Mouse (Mus musculus): Measurements from ENCODE around the gene Akap2. TPM values are rescaled to one million over a fixed set of nuclear protein-coding genes. Genes with fewer than 3 reads are reported as not detected.

Gene Akap2
- polyA plus RNA-seq, 1 experiment from 2014 or later: 2.4 TPM

DNA sequence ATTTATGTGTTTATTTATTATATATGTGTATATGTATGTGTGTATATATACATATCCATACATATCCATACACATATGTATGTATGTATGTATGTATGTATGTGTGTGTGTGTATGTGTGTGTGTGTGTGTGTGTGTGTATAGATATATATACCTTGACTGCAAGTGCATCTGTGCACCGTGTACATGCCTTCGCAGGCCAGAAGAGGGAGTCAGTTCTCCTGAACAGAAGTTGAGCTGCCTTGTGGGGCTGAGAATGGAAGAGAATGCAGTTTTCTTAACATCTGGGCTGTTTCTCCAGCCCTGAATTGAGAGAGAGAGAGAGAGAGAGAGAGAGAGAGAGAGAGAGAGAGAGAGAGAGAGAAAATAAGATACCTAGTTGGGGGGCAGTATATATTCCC lies 6.2 kb downstream of the Akap2 start:
- H3K27ac ChIP-seq: no peak overlapping the region
- no peaks in the 10 kb centered on the region for H3K36me3 ChIP-seq (ENCODE audit: inconsistent target)
- H3K4me3 ChIP-seq (ENCODE audit: inconsistent target): no peak overlapping the region
- 80% methylated on average over 2 of the region's 2 CpGs for WGBS (ENCODE audit: missing documents)
- no peaks in the 10 kb centered on the region for H3K79me2 ChIP-seq (ENCODE audit: inconsistent target)

DNA sequence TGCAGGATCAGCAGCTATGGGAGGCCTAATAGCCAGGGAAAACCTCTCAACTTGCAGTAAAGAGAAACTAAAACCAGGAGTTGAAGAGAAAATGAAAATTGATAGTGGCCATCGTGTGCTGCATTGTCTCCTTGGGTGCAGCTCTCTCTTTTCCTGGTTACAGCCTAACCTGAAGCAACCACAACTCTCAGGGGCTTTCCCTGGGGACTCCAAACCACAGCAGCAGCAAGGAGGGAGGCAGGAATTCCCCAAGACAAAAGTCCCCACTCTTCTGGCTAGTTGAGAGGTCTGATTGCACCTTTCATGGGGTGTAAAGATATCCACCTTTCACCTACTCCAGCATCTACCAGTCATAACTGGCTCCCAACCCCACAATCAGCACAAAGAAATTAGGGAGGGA lies 8.1 kb downstream of the Akap2 start:
- H3K27ac ChIP-seq: no peak overlapping the region
- WGBS (ENCODE audit: missing documents): 13% methylated on average over 1 of the region's 1 CpGs
- H3K4me3 ChIP-seq (ENCODE audit: inconsistent target): no peak overlapping the region
- H3K36me3 ChIP-seq (ENCODE audit: inconsistent target): no peaks in the 10 kb centered on the region
- no peaks in the 10 kb centered on the region for H3K79me2 ChIP-seq (ENCODE audit: inconsistent target)

DNA sequence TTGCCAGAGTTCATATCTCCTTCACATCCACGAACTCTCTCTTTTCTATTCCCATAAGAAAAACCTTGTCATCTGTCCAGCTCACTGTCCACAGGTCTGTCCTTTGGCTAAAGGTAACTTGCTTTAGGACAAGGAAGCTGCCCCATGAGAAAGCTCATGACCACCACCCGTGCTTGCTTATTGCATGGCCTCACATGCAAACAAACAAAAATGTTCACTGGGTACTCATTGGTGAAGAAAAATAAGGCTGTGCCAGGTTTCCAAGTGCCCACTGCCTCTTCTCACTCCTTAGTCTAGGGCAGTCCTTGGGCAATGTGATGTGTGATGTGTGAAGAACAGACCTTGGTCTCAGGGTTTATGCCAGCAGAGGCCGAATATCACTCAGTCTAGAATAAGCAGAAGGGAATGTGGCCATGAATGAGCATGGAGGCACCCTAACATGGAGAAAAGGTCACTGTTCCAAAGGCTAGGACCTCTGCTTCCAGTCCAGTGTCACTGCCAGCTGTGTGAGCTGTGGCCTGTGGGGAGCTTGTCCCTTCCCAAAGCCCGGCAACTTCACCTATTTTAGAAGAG lies 11.2 kb downstream of the Akap2 start:
- Histone ChIP-seq H3K36me3 (ENCODE audit: inconsistent target) (no peaks in the 10 kb centered on the region), H3K4me3 (ENCODE audit: inconsistent target) (no peak overlapping the region), H3K27ac (no peak overlapping the region), H3K79me2 (ENCODE audit: inconsistent target) (no peaks in the 10 kb centered on the region)
- 84% methylated on average over 4 of the region's 4 CpGs for WGBS (ENCODE audit: missing documents)

DNA sequence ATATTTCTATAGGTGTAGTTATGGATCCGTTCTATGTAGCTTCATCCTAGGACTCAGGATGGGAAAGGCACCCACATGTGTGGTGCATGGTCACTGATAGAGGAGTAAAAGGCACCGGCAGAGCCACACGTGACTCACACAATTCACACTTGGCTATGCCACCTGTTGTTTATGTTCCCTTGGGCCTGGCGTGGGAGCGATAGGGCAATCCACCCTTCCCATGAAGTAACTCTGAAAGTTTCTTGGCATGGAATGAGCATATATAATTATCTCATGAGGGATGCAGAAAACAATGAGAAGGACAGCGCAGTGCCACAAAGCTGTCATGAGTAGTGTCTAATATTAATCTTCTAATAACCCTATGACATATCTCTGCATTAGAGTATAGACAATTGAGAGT lies 12.6 kb downstream of the Akap2 start:
- Histone ChIP-seq H3K27ac (no peak overlapping the region), H3K79me2 (ENCODE audit: inconsistent target) (no peaks in the 10 kb centered on the region), H3K36me3 (ENCODE audit: inconsistent target) (no peaks in the 10 kb centered on the region), H3K4me3 (ENCODE audit: inconsistent target) (no peak overlapping the region)
- WGBS (ENCODE audit: missing documents): 94% methylated on average over 6 of the region's 6 CpGs

DNA sequence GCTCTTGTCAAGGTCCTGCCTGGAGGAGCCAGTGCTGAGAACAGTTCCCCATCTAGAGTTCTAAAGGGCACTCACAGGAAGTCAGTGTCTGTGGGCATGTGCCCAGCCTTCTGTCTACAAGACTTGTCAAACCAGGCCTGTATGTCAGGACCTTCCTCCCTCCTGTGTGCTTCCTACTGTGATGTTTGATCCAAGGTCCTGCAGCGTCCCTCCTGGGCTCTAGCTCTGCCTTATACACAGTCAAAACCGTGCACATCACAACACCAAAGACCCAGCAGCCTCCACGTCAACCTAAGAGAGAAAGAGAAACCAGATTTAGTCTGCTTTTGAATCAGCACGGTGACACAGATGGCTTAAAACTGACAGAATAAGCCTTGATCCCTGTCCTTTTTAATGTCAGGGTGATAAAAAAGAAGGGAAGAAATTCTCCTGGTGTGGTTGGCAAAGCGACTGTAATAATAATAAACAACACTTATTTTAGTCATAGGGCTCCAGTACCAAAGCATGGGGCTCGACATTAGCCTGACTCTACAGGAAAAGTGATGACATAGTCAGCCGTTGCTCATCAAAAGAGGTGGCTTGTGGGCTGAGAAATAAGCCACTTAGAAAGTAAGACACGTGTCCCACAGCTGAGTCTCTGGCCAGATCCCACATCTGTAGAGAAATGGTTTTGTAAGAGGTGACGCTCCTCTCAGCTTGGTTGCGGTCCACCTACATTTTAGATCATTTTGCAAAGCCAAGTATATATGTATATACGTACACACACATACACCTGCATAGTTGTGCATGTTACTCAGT lies 13.5 kb downstream of the Akap2 start:
- Histone ChIP-seq H3K4me3 (ENCODE audit: inconsistent target) (no peak overlapping the region), H3K36me3 (ENCODE audit: inconsistent target) (no peaks in the 10 kb centered on the region), H3K27ac (no peak overlapping the region), H3K79me2 (ENCODE audit: inconsistent target) (no peaks in the 10 kb centered on the region)
- WGBS (ENCODE audit: missing documents): 69% methylated on average over 11 of the region's 11 CpGs

DNA sequence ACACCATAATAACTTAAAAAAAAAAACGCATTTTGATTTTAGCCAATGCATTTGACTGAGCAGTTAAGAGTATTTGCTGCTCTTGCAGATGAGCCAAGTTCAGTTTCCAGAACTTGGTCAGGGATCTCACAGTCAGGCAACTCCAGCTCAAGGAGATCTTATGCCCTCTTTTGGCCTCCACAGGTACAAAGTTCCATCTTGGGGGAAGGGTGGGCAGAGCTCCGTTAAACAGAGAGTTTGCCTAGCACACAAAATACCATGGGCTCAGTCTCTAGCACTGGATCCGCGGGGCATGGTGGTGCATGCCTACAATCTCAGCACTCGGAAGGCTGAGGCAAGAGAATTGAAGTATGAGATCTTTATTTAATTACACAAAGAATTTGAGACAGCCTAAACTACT lies 14.9 kb downstream of the Akap2 start:
- H3K36me3 ChIP-seq (ENCODE audit: inconsistent target): no peaks in the 10 kb centered on the region
- WGBS (ENCODE audit: missing documents): 90% methylated on average over 5 of the region's 5 CpGs
- no peaks in the 10 kb centered on the region for H3K79me2 ChIP-seq (ENCODE audit: inconsistent target)
- no peak overlapping the region for H3K4me3 ChIP-seq (ENCODE audit: inconsistent target)
- H3K27ac ChIP-seq: no peak overlapping the region

DNA sequence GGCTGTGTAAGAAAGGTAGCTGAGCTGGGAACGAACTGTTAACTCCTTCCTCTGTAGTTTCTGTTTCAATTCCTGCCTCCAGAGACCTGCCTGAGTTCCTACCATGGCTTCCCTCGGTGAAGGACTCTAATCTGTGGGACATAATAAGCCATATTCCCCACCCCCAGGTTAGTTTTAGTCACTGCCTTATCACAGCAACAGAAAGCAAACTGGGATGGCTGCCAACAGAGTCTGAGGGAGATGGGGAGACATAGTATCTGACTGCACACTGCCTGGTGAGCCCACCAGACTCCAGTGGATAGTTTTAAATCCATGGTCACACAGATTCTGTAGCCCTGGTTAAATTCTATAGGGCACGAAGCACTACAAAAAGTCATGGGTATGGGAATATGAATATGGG lies 16.0 kb downstream of the Akap2 start:
- Histone ChIP-seq H3K79me2 (ENCODE audit: inconsistent target) (no peaks in the 10 kb centered on the region), H3K4me3 (ENCODE audit: inconsistent target) (no peak overlapping the region), H3K36me3 (ENCODE audit: inconsistent target) (no peaks in the 10 kb centered on the region), H3K27ac (no peak overlapping the region)
- WGBS (ENCODE audit: missing documents): 65% methylated on average over 3 of the region's 3 CpGs

DNA sequence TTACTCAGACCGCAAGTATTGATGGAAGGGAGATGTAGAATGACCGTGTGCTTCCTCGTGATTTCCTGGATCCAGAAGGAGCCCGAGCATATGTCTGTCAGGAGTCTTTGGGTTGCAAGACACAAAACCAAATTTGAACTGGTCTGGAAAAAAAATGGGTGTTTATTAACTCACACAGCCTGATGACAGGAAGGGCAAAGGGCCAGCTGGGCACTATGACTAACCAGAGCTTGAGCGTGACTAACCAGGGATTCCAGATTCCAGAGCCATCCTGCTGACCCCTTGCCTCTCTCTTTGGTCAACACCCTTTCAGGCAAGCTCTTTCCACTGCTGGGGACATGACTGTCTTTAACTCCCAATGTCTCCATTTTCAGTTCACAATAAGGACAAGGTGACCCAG lies 18.0 kb downstream of the Akap2 start:
- H3K4me3 ChIP-seq (ENCODE audit: inconsistent target): no peak overlapping the region
- H3K36me3 ChIP-seq (ENCODE audit: inconsistent target): no peaks in the 10 kb centered on the region
- no peaks in the 10 kb centered on the region for H3K79me2 ChIP-seq (ENCODE audit: inconsistent target)
- H3K27ac ChIP-seq: no peak overlapping the region
- 70% methylated on average over 5 of the region's 5 CpGs for WGBS (ENCODE audit: missing documents)

DNA sequence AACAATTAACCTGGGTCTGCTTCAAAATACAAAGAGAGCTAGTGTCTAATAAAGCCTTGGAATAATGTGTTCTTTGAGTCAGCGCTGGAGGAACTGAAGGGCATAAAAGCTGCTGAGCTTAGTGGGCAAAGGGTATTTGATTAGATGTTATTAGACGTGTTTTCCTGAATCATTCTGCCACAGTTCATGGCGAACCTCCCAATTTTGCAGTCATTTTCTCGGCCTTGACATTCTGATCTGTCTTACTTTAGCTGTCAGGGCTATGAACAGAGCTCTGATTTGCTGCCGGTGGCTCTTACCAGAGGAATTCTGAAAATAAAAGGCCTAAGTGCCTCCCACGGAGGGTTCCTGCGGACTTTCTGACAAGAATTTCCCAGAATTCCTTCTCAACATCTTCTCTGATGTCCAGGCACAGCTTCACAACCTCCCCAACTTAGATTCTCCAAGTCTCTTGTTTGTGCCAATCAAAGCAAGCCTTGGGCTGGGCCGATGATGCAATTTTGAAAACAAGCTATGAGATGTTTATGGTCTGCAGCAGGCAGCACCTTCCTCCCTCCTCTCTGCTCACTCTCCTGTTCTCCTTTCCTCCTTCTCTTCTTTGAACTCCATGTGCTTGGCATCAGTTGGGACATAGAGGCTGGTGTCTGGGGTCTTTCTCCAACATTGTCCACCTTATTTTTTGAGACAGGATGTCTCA lies 21.5 kb downstream of the Akap2 start:
- H3K36me3 ChIP-seq (ENCODE audit: inconsistent target): no peaks in the 10 kb centered on the region
- 86% methylated on average over 8 of the region's 8 CpGs for WGBS (ENCODE audit: missing documents)
- no peaks in the 10 kb centered on the region for H3K79me2 ChIP-seq (ENCODE audit: inconsistent target)
- H3K4me3 ChIP-seq (ENCODE audit: inconsistent target): no peak overlapping the region
- H3K27ac ChIP-seq: no peak overlapping the region

DNA sequence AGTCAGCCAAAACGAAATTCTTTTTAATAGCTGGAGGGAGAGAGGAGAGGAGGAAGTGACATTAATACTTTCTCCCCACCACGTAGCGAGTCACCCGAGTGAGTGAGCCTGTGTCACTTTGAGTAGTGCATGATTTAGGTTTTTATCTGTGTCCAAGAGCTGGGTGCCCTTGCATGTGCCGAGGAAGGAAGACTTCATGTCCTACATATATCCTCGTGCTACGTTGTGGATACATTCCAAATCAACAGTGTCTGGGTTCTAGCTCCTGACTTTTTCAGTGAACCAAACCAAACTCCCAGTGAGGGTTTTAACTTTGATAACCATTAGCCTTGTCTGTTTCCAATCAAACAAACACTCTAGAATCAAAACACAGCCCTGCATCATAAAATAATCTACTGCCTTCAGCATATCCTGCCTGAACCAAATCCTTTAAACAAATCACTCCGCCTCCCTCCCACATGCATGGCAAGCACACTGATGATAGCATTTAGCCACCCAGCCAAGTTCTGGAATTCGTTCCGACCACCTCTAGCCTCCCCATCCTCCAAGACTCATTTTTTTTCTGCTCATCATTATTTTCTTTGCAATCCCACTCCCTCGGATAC lies 26.0 kb downstream of the Akap2 start:
- Histone ChIP-seq H3K4me3 (ENCODE audit: inconsistent target) (no peak overlapping the region), H3K36me3 (ENCODE audit: inconsistent target) (no peaks in the 10 kb centered on the region), H3K79me2 (ENCODE audit: inconsistent target) (no peaks in the 10 kb centered on the region), H3K27ac (no peak overlapping the region)
- WGBS (ENCODE audit: missing documents): 54% methylated on average over 11 of the region's 11 CpGs

DNA sequence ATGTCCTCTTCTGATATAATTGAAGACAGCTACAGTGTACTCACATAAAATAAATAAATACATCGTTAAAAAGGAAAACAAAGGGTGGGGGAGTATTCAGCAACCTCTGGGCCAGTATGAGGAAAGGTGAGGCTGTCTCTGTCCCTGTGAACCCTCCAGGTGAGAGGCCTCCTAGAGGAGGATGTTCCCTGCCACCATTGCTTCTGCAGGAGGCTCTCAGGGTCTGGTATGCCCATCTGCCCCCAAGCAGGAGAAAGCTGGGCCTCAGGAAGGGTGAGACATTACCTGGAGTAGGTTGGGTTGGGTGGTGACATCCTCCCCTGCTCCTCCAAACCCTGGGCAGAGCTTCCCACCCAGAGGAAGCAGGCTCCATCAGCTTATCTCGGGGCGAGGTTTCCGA lies 33.2 kb downstream of the Akap2 start:
- no peaks in the 10 kb centered on the region for H3K36me3 ChIP-seq (ENCODE audit: inconsistent target)
- no peaks in the 10 kb centered on the region for H3K79me2 ChIP-seq (ENCODE audit: inconsistent target)
- WGBS (ENCODE audit: missing documents): 65% methylated on average over 4 of the region's 4 CpGs
- no peak overlapping the region for H3K27ac ChIP-seq
- H3K4me3 ChIP-seq (ENCODE audit: inconsistent target): no peak overlapping the region

DNA sequence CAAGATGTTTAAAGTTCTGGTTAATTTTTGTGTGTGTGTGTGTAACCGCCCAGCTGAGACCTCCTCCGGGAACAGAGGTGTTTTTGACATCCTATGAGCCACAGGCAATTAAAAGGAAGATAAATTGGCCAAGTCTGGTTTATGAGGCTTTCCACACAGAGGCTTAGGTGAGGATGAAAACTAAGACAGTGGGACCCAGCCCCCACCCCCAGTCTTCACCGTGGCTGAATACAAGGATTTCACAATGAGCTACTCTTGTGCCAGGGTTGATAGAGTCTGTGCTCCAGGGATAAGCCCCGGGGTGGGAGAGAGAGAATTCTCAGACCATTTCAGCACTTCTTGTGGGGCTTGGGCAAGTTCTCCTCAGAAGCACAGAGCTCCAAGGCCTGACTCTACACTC lies 33.6 kb downstream of the Akap2 start:
- no peak overlapping the region for H3K4me3 ChIP-seq (ENCODE audit: inconsistent target)
- WGBS (ENCODE audit: missing documents): 77% methylated on average over 4 of the region's 4 CpGs
- H3K27ac ChIP-seq: no peak overlapping the region
- no peaks in the 10 kb centered on the region for H3K79me2 ChIP-seq (ENCODE audit: inconsistent target)
- no peaks in the 10 kb centered on the region for H3K36me3 ChIP-seq (ENCODE audit: inconsistent target)

DNA sequence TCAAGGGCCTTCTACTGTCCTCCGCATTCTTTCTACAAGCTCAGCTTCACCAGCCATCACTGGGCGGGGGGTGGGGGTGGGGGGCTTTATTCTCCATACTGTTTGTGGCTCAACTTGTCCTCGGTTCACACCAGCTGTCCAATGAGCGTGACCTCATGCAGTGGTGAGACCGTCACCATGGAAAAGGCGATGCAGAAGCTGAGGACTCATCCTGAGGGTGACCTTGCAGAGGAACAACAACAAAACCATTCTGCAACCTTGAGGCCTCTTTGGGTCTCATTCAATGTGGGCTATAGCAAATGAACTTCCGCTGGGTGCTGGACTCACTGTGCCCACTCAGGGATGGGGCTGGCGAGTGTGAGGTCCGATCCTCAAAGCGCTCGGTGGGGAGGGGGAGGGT lies 34.1 kb downstream of the Akap2 start:
- WGBS (ENCODE audit: missing documents): 92% methylated on average over 11 of the region's 11 CpGs
- no peaks in the 10 kb centered on the region for H3K36me3 ChIP-seq (ENCODE audit: inconsistent target)
- H3K27ac ChIP-seq: no peak overlapping the region
- no peaks in the 10 kb centered on the region for H3K79me2 ChIP-seq (ENCODE audit: inconsistent target)
- H3K4me3 ChIP-seq (ENCODE audit: inconsistent target): no peak overlapping the region

DNA sequence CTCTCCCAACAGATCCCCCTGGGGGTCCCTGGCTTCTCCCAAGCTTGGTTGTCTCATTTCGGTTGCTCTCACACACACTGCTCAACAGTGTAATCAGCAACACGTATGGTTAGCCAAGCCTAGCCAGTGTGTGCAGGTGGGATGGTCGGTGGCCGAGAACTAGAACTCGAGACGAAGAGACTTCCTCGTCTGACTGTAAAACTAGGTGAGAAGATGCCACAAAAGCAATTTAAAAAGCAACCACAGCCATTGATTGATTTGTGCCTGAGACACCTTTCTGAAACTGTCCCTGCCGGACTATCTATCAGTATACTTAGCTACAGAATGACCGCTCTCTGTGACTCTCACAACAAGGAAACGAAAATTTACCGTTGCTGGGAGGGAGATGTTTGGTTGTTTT lies 37.6 kb downstream of the Akap2 start:
- no peak overlapping the region for H3K4me3 ChIP-seq (ENCODE audit: inconsistent target)
- H3K36me3 ChIP-seq (ENCODE audit: inconsistent target): no peaks in the 10 kb centered on the region
- no peaks in the 10 kb centered on the region for H3K79me2 ChIP-seq (ENCODE audit: inconsistent target)
- no peak overlapping the region for H3K27ac ChIP-seq
- WGBS (ENCODE audit: missing documents): 84% methylated on average over 11 of the region's 11 CpGs

DNA sequence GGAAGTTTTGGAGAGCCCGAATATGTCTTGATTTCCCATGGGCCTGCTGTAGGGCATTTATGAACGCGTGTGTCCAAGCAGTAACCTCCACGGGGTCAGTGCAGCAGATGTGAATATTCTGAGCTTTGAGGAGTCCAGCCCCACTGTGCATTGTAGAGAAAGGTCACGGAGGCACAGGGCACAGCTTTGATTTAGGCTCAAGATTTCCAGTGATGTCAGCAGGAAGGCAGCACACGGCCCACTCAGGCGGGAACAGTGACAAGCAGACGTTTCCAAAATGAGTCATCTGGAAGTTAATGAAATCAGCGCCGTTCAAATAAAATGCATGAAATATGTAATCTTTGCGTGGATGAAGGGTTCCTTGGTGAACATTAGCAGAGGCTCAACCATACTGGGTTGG lies 40.5 kb downstream of the Akap2 start:
- Histone ChIP-seq H3K79me2 (ENCODE audit: inconsistent target) (no peaks in the 10 kb centered on the region), H3K4me3 (ENCODE audit: inconsistent target) (no peak overlapping the region), H3K27ac (no peak overlapping the region), H3K36me3 (ENCODE audit: inconsistent target) (no peaks in the 10 kb centered on the region)
- WGBS (ENCODE audit: missing documents): 84% methylated on average over 11 of the region's 11 CpGs

Data from macrophage (primary cell).